Comparison of ENCODE assay signal across 22 mouse cellular contexts in the genomic region with DNA sequence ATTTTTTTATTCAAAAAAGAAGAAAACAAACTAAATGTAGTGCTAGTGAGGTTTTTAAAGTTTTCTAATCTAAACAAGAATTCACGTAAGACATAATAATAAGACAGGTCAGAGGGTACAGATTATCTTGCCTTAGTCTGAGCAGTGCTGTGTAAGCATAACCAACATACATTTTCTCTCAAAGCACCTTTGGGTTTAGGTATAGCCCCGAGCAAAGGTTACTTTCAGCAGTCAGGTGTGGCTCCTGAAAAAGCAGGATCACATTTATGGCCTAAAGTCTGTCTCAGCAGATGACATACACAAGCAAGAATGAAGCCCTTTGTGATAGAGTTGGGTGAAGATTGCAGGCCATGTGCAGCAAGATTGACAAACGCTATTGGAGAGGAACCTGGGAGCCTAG.
A peak's percentile ranks its signal among the peaks of the same experiment; 100 is the strongest.
DNase-seq lines count a peak whose midpoint lies in the region; ATAC-seq and TF ChIP-seq lines count a peak whose summit lies in the region.
"Had no signal": no experiment of that assay in that cellular context is flagged by ENCODE, and none has a peak within 500 bp of the region (broad histone marks: within the 10 kb centered on the region; RNA-seq: fewer than 3 reads in every experiment).

No protein-coding gene starts in this region.

- no peak overlapping the region for H3K27ac ChIP-seq in intestine, embryonic 14.5 days (ENCODE audit: low read depth)
- H3K27ac ChIP-seq in intestine, embryonic 15.5 days, result no peak overlapping the region
- no peak overlapping the region for H3K27ac ChIP-seq in intestine, embryonic 16.5 days (ENCODE audit: low read length)
- no peak overlapping the region for H3K27ac ChIP-seq in intestine, postnatal 0 days (ENCODE audit: low read depth, low read length)

- H3K9me3 ChIP-seq in intestine, embryonic 14.5 days (ENCODE audit: control insufficient read depth, low read length), result no peaks in the 10 kb centered on the region
- no peaks in the 10 kb centered on the region for H3K9me3 ChIP-seq in intestine, embryonic 15.5 days
- H3K9me3 ChIP-seq in intestine, embryonic 16.5 days (ENCODE audit: control insufficient read depth, low read length), result no peaks in the 10 kb centered on the region
- H3K9me3 ChIP-seq in intestine, postnatal 0 days (ENCODE audit: control insufficient read depth), result no peaks in the 10 kb centered on the region

- no peaks in the 10 kb centered on the region for H3K36me3 ChIP-seq in intestine, embryonic 14.5 days (ENCODE audit: control insufficient read depth, insufficient read depth, low read length)
- H3K36me3 ChIP-seq in intestine, embryonic 15.5 days, result no peaks in the 10 kb centered on the region
- no peaks in the 10 kb centered on the region for H3K36me3 ChIP-seq in intestine, embryonic 16.5 days (ENCODE audit: control insufficient read depth, insufficient read depth, low read length)
- H3K36me3 ChIP-seq in intestine, postnatal 0 days (ENCODE audit: control insufficient read depth, insufficient read depth), result no peaks in the 10 kb centered on the region
- H3K36me3 ChIP-seq: G1E had no signal

- DNase-seq in intestine, embryonic 14.5 days (ENCODE audit: low spot score), result no peak
- DNase-seq in urinary bladder, adult 18-20 months (ENCODE audit: low spot score in 2 of 2), result no peak
- DNase-seq in urinary bladder, adult 2 months (ENCODE audit: low spot score), result no peak
- DNase-seq in frontal cortex, postnatal 14 days (ENCODE audit: low spot score in 2 of 2), result no peak
- DNase-seq: adrenal gland, adult 2 months; adrenal gland, adult 8-10 months; adrenal gland, postnatal 10 days; adrenal gland, postnatal 14 days; adrenal gland, postnatal 25 days; adrenal gland, postnatal 36 days; B cell, adult 2 months; cerebellum, adult 11 months; cerebellum, adult 11-12 months had no signal

- H3K4me1 ChIP-seq in intestine, embryonic 14.5 days (replicated peaks; ENCODE audit: control insufficient read depth, insufficient read depth, low read length), result no peaks in the 10 kb centered on the region
- no peaks in the 10 kb centered on the region for H3K4me1 ChIP-seq in intestine, embryonic 15.5 days (replicated peaks)
- no peaks in the 10 kb centered on the region for H3K4me1 ChIP-seq in intestine, embryonic 16.5 days (ENCODE audit: control insufficient read depth, insufficient read depth, low read length)
- no peaks in the 10 kb centered on the region for H3K4me1 ChIP-seq in intestine, postnatal 0 days (replicated peaks; ENCODE audit: control insufficient read depth, insufficient read depth, low read length)

- H3K4me3 ChIP-seq in intestine, embryonic 14.5 days (ENCODE audit: low read depth, low read length), result no peak overlapping the region
- H3K4me3 ChIP-seq in intestine, embryonic 15.5 days (replicated peaks), result no peak overlapping the region
- H3K4me3 ChIP-seq in intestine, embryonic 16.5 days (ENCODE audit: low read length), result no peak overlapping the region
- H3K4me3 ChIP-seq in intestine, postnatal 0 days (ENCODE audit: low read depth, low read length), result no peak overlapping the region

- H3K27me3 ChIP-seq in intestine, embryonic 14.5 days (replicated peaks; ENCODE audit: control insufficient read depth, insufficient read depth, low read length), result no peaks in the 10 kb centered on the region
- H3K27me3 ChIP-seq in intestine, embryonic 15.5 days (replicated peaks), result no peaks in the 10 kb centered on the region
- no peaks in the 10 kb centered on the region for H3K27me3 ChIP-seq in intestine, embryonic 16.5 days (replicated peaks; ENCODE audit: control insufficient read depth, insufficient read depth, low read length)
- H3K27me3 ChIP-seq in intestine, postnatal 0 days (replicated peaks; ENCODE audit: control insufficient read depth, insufficient read depth, low read length), result no peaks in the 10 kb centered on the region
- H3K27me3 ChIP-seq: CH12.LX, Patski had no signal

- ATAC-seq in intestine, embryonic 14.5 days (replicated peaks; ENCODE audit: low FRiP score, low TSS enrichment, low read depth), result peak; percentile 55; the same call in 1 of the 2 replicates
- peak; percentile 93 for ATAC-seq in intestine, embryonic 15.5 days
- ATAC-seq in intestine, embryonic 16.5 days, result peak; percentile 98
- ATAC-seq in intestine, postnatal 0 days, result peak; percentile 83
- no peak for ATAC-seq in megakaryocyte, adult 5-6 weeks (ENCODE audit: poor library complexity, severe bottlenecking)
- ATAC-seq: activated CD4-positive, CD25-positive, alpha-beta regulatory T cell, adult 4 months; CD4-positive, CD25-positive, alpha-beta regulatory T cell, adult 4 months; Patski had no signal

- 67% methylated on average over 3 of the region's 3 CpGs for WGBS in intestine, embryonic 14.5 days
- 64% methylated on average over 3 of the region's 3 CpGs for WGBS in intestine, embryonic 15.5 days
- 57% methylated on average over 3 of the region's 3 CpGs for WGBS in intestine, embryonic 16.5 days
- WGBS in intestine, postnatal 0 days, result 33% methylated on average over 3 of the region's 3 CpGs

- no peak overlapping the region for H3K4me2 ChIP-seq in intestine, embryonic 14.5 days (ENCODE audit: low read length)
- H3K4me2 ChIP-seq in intestine, embryonic 15.5 days (replicated peaks), result no peak overlapping the region
- H3K4me2 ChIP-seq in intestine, embryonic 16.5 days (ENCODE audit: low read depth, low read length), result no peak overlapping the region
- H3K4me2 ChIP-seq in intestine, postnatal 0 days (replicated peaks; ENCODE audit: low read depth), result no peak overlapping the region

- no peak overlapping the region for H3K9ac ChIP-seq in intestine, embryonic 14.5 days (ENCODE audit: low read length)
- H3K9ac ChIP-seq in intestine, embryonic 15.5 days, result no peak overlapping the region
- no peak overlapping the region for H3K9ac ChIP-seq in intestine, embryonic 16.5 days (ENCODE audit: low read depth, low read length)
- no peak overlapping the region for H3K9ac ChIP-seq in intestine, postnatal 0 days (ENCODE audit: low read depth, low read length)

- TF ChIP-seq CTCF in intestine, postnatal 0 days (IDR thresholded peaks at IDR 0.05; ENCODE audit: low read depth), result no peak
